Mouse (Mus musculus) hindbrain, embryonic 11.5 days (tissue): Measurements from ENCODE around the gene Arl14ep. TPM values are rescaled to one million over a fixed set of nuclear protein-coding genes. Genes with fewer than 3 reads are reported as not detected.
"Not testable (repeated sequence)": the region's sequence is repeated elsewhere in the genome, so short reads cannot be mapped to it uniquely, and the experiment has no call there.

Source experiments
- ATAC-seq: fragments of 200-750 bp; cut with Nextera tagmentation; 2 replicates; pipeline ENCODE4 v1.8.0; 2017; ENCODE audit warnings: mild to moderate bottlenecking, moderate TSS enrichment, moderate library complexity; ENCODE audit not compliant: low FRiP score
- DNase-seq: peaks from one replicate; pipeline ENCODE4 v3.0.0-alpha.2; 2015; ENCODE audit warnings: low spot score
- H3K27ac ChIP-seq: fragments of 300-500 bp; sonication (generic); 2 replicates; pipeline ENCODE4 v1.5.1; 2014; ENCODE audit warnings: mild to moderate bottlenecking, low read depth, low read length
- H3K27me3 ChIP-seq: fragments of 300-500 bp; sonication (generic); 2 replicates; pipeline ENCODE4 v1.6.1; 2014; ENCODE audit warnings: mild to moderate bottlenecking, low read length, moderate library complexity, mixed read lengths; ENCODE audit not compliant: control insufficient read depth, insufficient read depth
- H3K36me3 ChIP-seq: fragments of 300-500 bp; sonication (generic); 2 replicates; pipeline ENCODE4 v1.6.1; 2014; ENCODE audit warnings: mild to moderate bottlenecking, low read length, moderate library complexity, mixed read lengths; ENCODE audit not compliant: control insufficient read depth, insufficient read depth
- H3K4me1 ChIP-seq: fragments of 300-500 bp; sonication (generic); replicated peaks from 2 replicates; pipeline ENCODE4 v1.6.1; 2014; ENCODE audit warnings: low read length, mixed read lengths; ENCODE audit not compliant: control insufficient read depth, insufficient read depth
- H3K4me2 ChIP-seq: fragments of 300-500 bp; sonication (generic); replicated peaks from 2 replicates; pipeline ENCODE4 v1.6.1; 2014; ENCODE audit warnings: mild to moderate bottlenecking, low read depth, low read length
- H3K4me3 ChIP-seq: fragments of 300-500 bp; sonication (generic); 2 replicates; pipeline ENCODE4 v1.5.1; 2014; ENCODE audit warnings: low read depth, low read length
- H3K9ac ChIP-seq: fragments of 300-500 bp; sonication (generic); 2 replicates; pipeline ENCODE4 v1.6.1; 2014; ENCODE audit warnings: low read depth, low read length
- H3K9me3 ChIP-seq: fragments of 300-500 bp; sonication (generic); 2 replicates; pipeline ENCODE4 v1.6.1; 2016; ENCODE audit warnings: low read length; ENCODE audit not compliant: control insufficient read depth
- WGBS: fragments of 180-500 bp; shearing (Covaris S2); extraction: QIAGEN DNeasy Blood & Tissue Kit; methylation state at CpG from one replicate; pipeline ENCODE4 v1.1.7; 2014; 5-methylcytosine and 5-hydroxymethylcytosine counted together
- polyA plus RNA-seq: library from polyadenylated mRNA; unstranded; fragments of >200 nt; fragmentation: Nextera tagmentation; extraction: Ambion mirVana; gene quantifications from 2 replicates; pipeline ENCODE4 v1.2.1, GENCODE M21; 2014

Arl14ep gene
- 56.9 and 57.9 TPM in 2 replicates for polyA plus RNA-seq

GRCm38 (mm10) chr2:106973959-106974639 lies at the start of gene Arl14ep:
Gene Arl14ep (minus strand): TSS chr2:106974424.
- peak within 1 kb of the TSS; percentile 93 for H3K9ac ChIP-seq
- peak within 1 kb of the TSS; percentile 36 for H3K4me2 ChIP-seq
- no peaks in the 10 kb centered on the region for H3K4me1 ChIP-seq
- WGBS = under 1% methylated on average over 36 of the region's 36 CpGs
- H3K27ac ChIP-seq = no peak within 1 kb of the TSS
- no peaks in the 10 kb centered on the region for H3K9me3 ChIP-seq
- peak within 1 kb of the TSS; percentile 74 for H3K4me3 ChIP-seq
- H3K36me3 ChIP-seq = no peaks in the 10 kb centered on the region
- peak; percentile 89 for DNase-seq
- no peaks in the 10 kb centered on the region for H3K27me3 ChIP-seq
- ATAC-seq = peak; percentile 97

- Histone ChIP-seq H3K36me3 (no peaks in the 10 kb centered on the region), H3K4me2 (no peak overlapping the region), H3K4me3 (no peak overlapping the region), H3K4me1 (no peaks in the 10 kb centered on the region), H3K27ac (no peak overlapping the region), H3K27me3 (no peaks in the 10 kb centered on the region), H3K9me3 (no peaks in the 10 kb centered on the region), H3K9ac (no peak overlapping the region)
- 89% methylated on average over 5 of the region's 5 CpGs for WGBS
- no peak for DNase-seq
- no peak for ATAC-seq
Observed at GRCm38 (mm10) chr2:107022713-107023112, 48.5 kb upstream of the Arl14ep start.

DNA sequence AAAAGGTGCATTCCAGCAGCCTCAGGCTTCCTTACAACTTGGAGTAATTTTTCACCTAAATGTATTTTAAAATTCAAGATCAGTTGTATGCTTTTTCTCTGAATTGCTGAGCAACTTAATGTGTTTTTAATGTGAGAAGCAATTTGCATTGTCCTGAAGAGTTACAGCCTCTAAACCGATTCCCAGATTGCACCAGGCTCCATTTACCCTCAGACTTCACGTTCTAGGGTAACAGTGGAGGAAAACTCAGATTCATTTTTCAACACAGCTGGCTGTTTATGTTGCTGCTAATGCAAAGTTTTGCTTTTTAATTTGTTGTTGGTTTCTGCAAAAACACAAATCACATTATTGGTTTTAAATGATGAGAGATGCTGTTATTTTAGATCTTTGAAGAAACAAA lies 45.1 kb upstream of the Arl14ep start:
- Histone ChIP-seq H3K4me1 (no peaks in the 10 kb centered on the region), H3K27me3 (no peaks in the 10 kb centered on the region), H3K4me3 (no peak overlapping the region), H3K9me3 (no peaks in the 10 kb centered on the region), H3K36me3 (no peaks in the 10 kb centered on the region), H3K27ac (no peak overlapping the region), H3K9ac (no peak overlapping the region), H3K4me2 (no peak overlapping the region)
- 67% methylated on average over 2 of the region's 2 CpGs for WGBS
- no peak for DNase-seq
- no peak for ATAC-seq

DNA sequence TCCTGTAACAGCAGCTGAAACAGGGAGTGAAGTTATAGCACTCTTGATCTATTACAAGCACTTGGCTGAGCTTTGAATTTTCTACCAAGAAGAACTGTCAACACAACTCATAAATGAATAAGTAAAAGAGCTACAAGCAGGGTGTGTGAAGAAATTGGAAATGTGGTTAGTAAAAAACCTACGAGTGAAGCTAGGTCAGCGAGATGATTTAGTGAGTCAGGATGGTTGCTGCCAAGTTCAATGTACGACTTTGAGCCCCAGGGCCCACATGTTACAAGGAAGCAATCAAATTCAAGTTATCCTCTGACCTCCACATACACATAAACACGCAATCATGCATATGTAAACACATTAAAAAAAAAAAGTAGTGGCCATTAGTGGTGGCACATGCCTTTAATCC lies 38.9 kb upstream of the Arl14ep start:
- Histone ChIP-seq H3K4me3 (no peak overlapping the region), H3K36me3 (no peaks in the 10 kb centered on the region), H3K9me3 (no peaks in the 10 kb centered on the region), H3K4me2 (no peak overlapping the region), H3K4me1 (no peaks in the 10 kb centered on the region), H3K9ac (no peak overlapping the region), H3K27me3 (no peaks in the 10 kb centered on the region), H3K27ac (no peak overlapping the region)
- ATAC-seq (no peak), DNase-seq (no peak)
- 91% methylated on average over 4 of the region's 4 CpGs for WGBS

- H3K9ac ChIP-seq = no peak overlapping the region
- no peaks in the 10 kb centered on the region for H3K36me3 ChIP-seq
- ATAC-seq = no peak
- H3K4me3 ChIP-seq = no peak overlapping the region
- H3K4me1 ChIP-seq = no peaks in the 10 kb centered on the region
- H3K4me2 ChIP-seq = no peak overlapping the region
- H3K27me3 ChIP-seq = no peaks in the 10 kb centered on the region
- WGBS = 89% methylated on average over 4 of the region's 4 CpGs
- H3K27ac ChIP-seq = no peak overlapping the region
- H3K9me3 ChIP-seq = no peaks in the 10 kb centered on the region
- DNase-seq = no peak
Observed at GRCm38 (mm10) chr2:107012318-107012717, 38.1 kb upstream of the Arl14ep start.

GRCm38 (mm10) chr2:107010160-107010559 lies 35.9 kb upstream of the Arl14ep start:
- Histone ChIP-seq H3K27me3 (no peaks in the 10 kb centered on the region), H3K9me3 (no peaks in the 10 kb centered on the region), H3K4me1 (no peaks in the 10 kb centered on the region), H3K9ac (no peak overlapping the region), H3K27ac (no peak overlapping the region), H3K36me3 (no peaks in the 10 kb centered on the region), H3K4me2 (no peak overlapping the region), H3K4me3 (no peak overlapping the region)
- ATAC-seq (no peak), DNase-seq (no peak)
- 79% methylated on average over 6 of the region's 6 CpGs for WGBS

- Histone ChIP-seq H3K4me1 (no peaks in the 10 kb centered on the region), H3K36me3 (no peaks in the 10 kb centered on the region), H3K9me3 (no peaks in the 10 kb centered on the region), H3K4me2 (no peak overlapping the region), H3K27me3 (no peaks in the 10 kb centered on the region), H3K4me3 (no peak overlapping the region), H3K9ac (no peak overlapping the region), H3K27ac (no peak overlapping the region)
- DNase-seq (no peak), ATAC-seq (no peak)
- WGBS = 94% methylated on average over 3 of the region's 3 CpGs
Observed at GRCm38 (mm10) chr2:107006378-107006777, 32.2 kb upstream of the Arl14ep start.

GRCm38 (mm10) chr2:107005876-107006275 lies 31.7 kb upstream of the Arl14ep start:
- WGBS = 85% methylated on average over 4 of the region's 4 CpGs
- ATAC-seq = not testable (repeated sequence)

DNA sequence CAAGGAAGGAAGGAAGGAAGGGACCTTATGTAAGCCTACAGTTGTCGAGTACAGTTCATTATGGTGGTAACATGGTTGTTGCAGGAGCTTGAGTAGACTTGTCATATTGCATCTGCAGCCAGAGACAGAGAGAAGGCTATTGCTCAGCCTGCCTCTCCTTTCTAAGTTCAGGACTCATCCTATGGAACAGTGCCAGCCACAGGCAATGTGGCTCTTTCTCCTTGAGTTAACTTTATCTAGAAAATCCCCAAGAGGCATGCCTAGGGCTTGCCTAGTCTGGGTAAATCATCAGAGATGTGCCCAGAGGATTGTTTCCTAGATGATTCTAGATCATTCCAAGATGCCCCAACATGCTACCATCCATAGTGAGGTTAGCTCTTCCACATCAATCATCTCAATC lies 17.0 kb upstream of the Arl14ep start:
- no peak for ATAC-seq
- 92% methylated on average over 1 of the region's 1 CpGs for WGBS
- DNase-seq = no peak

More at GRCm38 (mm10) chr2:107005876-107006275, 31.7 kb upstream of the Arl14ep start:
- H3K4me1 ChIP-seq, H3K9ac ChIP-seq, H3K27ac ChIP-seq, H3K4me2 ChIP-seq, H3K27me3 ChIP-seq, H3K4me3 ChIP-seq, H3K36me3 ChIP-seq, H3K9me3 ChIP-seq, DNase-seq: not testable (repeated sequence)

More for the DNA sequence above, 17.0 kb upstream of the Arl14ep start:
- H3K27ac ChIP-seq = no peak overlapping the region
- H3K4me2 ChIP-seq = no peak overlapping the region
- H3K4me1 ChIP-seq = no peaks in the 10 kb centered on the region
- no peaks in the 10 kb centered on the region for H3K36me3 ChIP-seq
- H3K4me3 ChIP-seq = no peak overlapping the region
- H3K9me3 ChIP-seq = no peaks in the 10 kb centered on the region
- H3K27me3 ChIP-seq = no peaks in the 10 kb centered on the region
- no peak overlapping the region for H3K9ac ChIP-seq
